Mouse (Mus musculus) ovary, postnatal 10 days (tissue): Measurements from ENCODE around the gene Gm35134.
"Not testable (repeated sequence)": the region's sequence is repeated elsewhere in the genome, so short reads cannot be mapped to it uniquely, and the experiment has no call there.

Experiments
- DNase-seq: peaks from one replicate; pipeline ENCODE4 v3.0.0; 2022; ENCODE audit warnings: low spot score

The Gm35134 gene

GRCm38 (mm10) chrY:19112707-19113106 is at the start of gene Gm35134:
Gene Gm35134 (plus strand): TSS chrY:19113007.
- DNase-seq, result not testable (repeated sequence)
